Mouse (Mus musculus) forebrain, postnatal 0 days (tissue): ENCODE data around the gene Psph. TPM values are rescaled to one million over a fixed set of nuclear protein-coding genes. Genes with fewer than 3 reads are reported as not detected.

Experiments used
- ATAC-seq: fragments of 200-750 bp; cut with Nextera tagmentation; 2 replicates; pipeline ENCODE4 v1.8.0; 2017; ENCODE audit warnings: mild to moderate bottlenecking, moderate library complexity
- DNase-seq: peaks from one replicate; pipeline ENCODE4 v3.0.0-alpha.2; 2015
- H3K27ac ChIP-seq: fragments of 300-500 bp; sonication (generic); 2 replicates; pipeline ENCODE4 v1.5.1; 2014; ENCODE audit warnings: low read depth, mild to moderate bottlenecking, antibody characterized with exemption, low read length, moderate library complexity, mixed read lengths
- H3K27me3 ChIP-seq: fragments of 300-500 bp; sonication (generic); 2 replicates; pipeline ENCODE4 v1.6.1; 2014; ENCODE audit warnings: mild to moderate bottlenecking, low read length, mixed read lengths; ENCODE audit not compliant: insufficient read depth
- H3K36me3 ChIP-seq: fragments of 300-500 bp; sonication (generic); 2 replicates; pipeline ENCODE4 v1.6.1; 2014; ENCODE audit warnings: mild to moderate bottlenecking, moderate library complexity; ENCODE audit not compliant: insufficient read depth
- H3K4me1 ChIP-seq: fragments of 300-500 bp; sonication (generic); 2 replicates; pipeline ENCODE4 v1.6.1; 2014; ENCODE audit warnings: antibody characterized with exemption; ENCODE audit not compliant: insufficient read depth
- H3K4me2 ChIP-seq: fragments of 300-500 bp; sonication (generic); 2 replicates; pipeline ENCODE4 v1.6.1; 2014; ENCODE audit warnings: low read depth, mild to moderate bottlenecking, moderate library complexity
- H3K4me3 ChIP-seq: fragments of 300-500 bp; sonication (generic); 2 replicates; pipeline ENCODE4 v1.5.1; 2014; ENCODE audit warnings: low read depth, low read length, mixed read lengths
- H3K9ac ChIP-seq: fragments of 300-500 bp; sonication (generic); 2 replicates; pipeline ENCODE4 v1.6.1; 2014; ENCODE audit warnings: mild to moderate bottlenecking
- H3K9me3 ChIP-seq: fragments of 300-500 bp; sonication (generic); 2 replicates; pipeline ENCODE4 v1.6.1; 2016; ENCODE audit warnings: low read length
- CTCF ChIP-seq: sonication (generic); IDR thresholded peaks from 2 replicates; pipeline ENCODE4 v1.5.1; 2016; ENCODE audit warnings: antibody characterized with exemption, control low read depth, low read depth
- whole genome bisulfite sequencing: fragments of 180-500 bp; shearing (Covaris S2); extraction: QIAGEN DNeasy Blood & Tissue Kit; methylation state at CpG from one replicate; pipeline ENCODE4 v1.1.7; 2014; 5-methylcytosine and 5-hydroxymethylcytosine counted together
- polyA plus RNA-seq: library from polyadenylated mRNA; unstranded; fragments of >200 nt; fragmentation: Nextera tagmentation; extraction: Ambion mirVana; gene quantifications from 2 replicates; pipeline ENCODE4 v1.2.1, GENCODE M21; 2015
- total RNA-seq: library from RNA; depleted of rRNA; stranded (reverse); fragments of >200 nt; gene quantifications from 2 replicates; pipeline ENCODE4 v1.2.3, GENCODE M21; 2014; rRNA removed

Gene Psph
- total and polyA plus RNA-seq, 2 experiments from 2014 or later = 37.9 to 46.3 TPM

DNA sequence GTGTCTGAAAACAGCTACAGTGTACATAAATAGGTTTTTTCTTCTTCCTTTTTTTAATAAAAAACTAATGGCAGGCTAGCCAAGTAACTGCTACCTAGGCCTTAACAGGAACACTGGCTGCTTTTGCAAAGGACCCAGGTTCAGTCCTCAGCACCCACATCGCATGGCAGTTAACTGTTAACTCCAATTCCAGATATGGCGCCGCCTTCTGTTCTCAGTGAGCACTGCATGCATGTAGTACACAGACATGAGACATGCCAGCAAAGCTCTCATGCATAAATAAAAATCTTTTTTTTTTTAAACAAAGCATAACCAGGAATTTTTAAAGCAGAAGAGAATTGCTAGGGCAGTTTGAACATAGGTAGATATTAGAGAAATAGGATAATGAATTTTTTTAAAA is 67.1 kb downstream of the Psph start:
- H3K27ac ChIP-seq = no peak overlapping the region
- 88% methylated on average over 3 of the region's 3 CpGs for WGBS
- no peaks in the 10 kb centered on the region for H3K4me1 ChIP-seq
- no peak for DNase-seq
- no peak overlapping the region for H3K9ac ChIP-seq
- no peak for ATAC-seq
- peak; percentile 23; the same call in 1 of the 2 replicates for TF ChIP-seq CTCF
- H3K4me2 ChIP-seq = no peak overlapping the region
- H3K9me3 ChIP-seq = no peaks in the 10 kb centered on the region
- no peaks in the 10 kb centered on the region for H3K27me3 ChIP-seq
- H3K36me3 ChIP-seq = peaks cover 23% of the 10 kb centered on the region
- no peak overlapping the region for H3K4me3 ChIP-seq

- Histone ChIP-seq H3K4me1 (no peaks in the 10 kb centered on the region), H3K27me3 (no peaks in the 10 kb centered on the region), H3K4me3 (no peak overlapping the region), H3K27ac (no peak overlapping the region), H3K36me3 (peaks cover 23% of the 10 kb centered on the region), H3K4me2 (no peak overlapping the region), H3K9ac (no peak overlapping the region), H3K9me3 (no peaks in the 10 kb centered on the region)
- ATAC-seq (no peak), DNase-seq (no peak)
- 85% methylated on average over 9 of the region's 9 CpGs for WGBS
- TF ChIP-seq CTCF = no peak
These were observed 70.2 kb downstream of the Psph start for GRCm38 (mm10) chr5:129717016-129717415.

Other genes with a start within 250 kb of the Psph start
- 27.4 and 30.9 TPM in 2 replicates for gene Mmp17, start 203.3 kb downstream of the Psph start, total RNA-seq
- 11.9 and 13.9 TPM in 2 replicates for gene Mmp17, start 203.3 kb downstream of the Psph start, polyA plus RNA-seq
- 4.3 and 5.8 TPM in 2 replicates for gene Zfp11, start 117.3 kb downstream of the Psph start, total RNA-seq
- 3.3 and 4.8 TPM in 2 replicates for gene Zfp11, start 117.3 kb downstream of the Psph start, polyA plus RNA-seq
- not detected in 2 replicates for gene Sept14, start 78.9 kb downstream of the Psph start, total RNA-seq
- gene Sept14, start 78.9 kb downstream of the Psph start, polyA plus RNA-seq = not detected in 2 replicates
- gene Mrps17, start 72.0 kb downstream of the Psph start, total RNA-seq = 131 and 146 TPM in 2 replicates
- gene Mrps17, start 72.0 kb downstream of the Psph start, polyA plus RNA-seq = 169 and 184 TPM in 2 replicates
- 71.7 and 83.2 TPM in 2 replicates for gene Nipsnap2, start 62.4 kb downstream of the Psph start, total RNA-seq
- 90.8 and 97.9 TPM in 2 replicates for gene Nipsnap2, start 62.4 kb downstream of the Psph start, polyA plus RNA-seq
- 16.6 and 29.9 TPM in 2 replicates for gene Sumf2, start 59.5 kb upstream of the Psph start, total RNA-seq
- gene Sumf2, start 59.5 kb upstream of the Psph start, polyA plus RNA-seq = 21.2 and 22.3 TPM in 2 replicates
- 905 and 1,053 TPM in 2 replicates for gene Chchd2, start 100.0 kb upstream of the Psph start, total RNA-seq
- 889 and 1,240 TPM in 2 replicates for gene Chchd2, start 100.0 kb upstream of the Psph start, polyA plus RNA-seq
- gene Zbed5, start 108.3 kb upstream of the Psph start, total RNA-seq = 21.2 and 23.6 TPM in 2 replicates
- 8.3 and 9.8 TPM in 2 replicates for gene Zbed5, start 108.3 kb upstream of the Psph start, polyA plus RNA-seq
- 1.2 and 1.4 TPM in 2 replicates for gene Phkg1, start 111.1 kb upstream of the Psph start, total RNA-seq
- 0.50 and 1.3 TPM in 2 replicates for gene Phkg1, start 111.1 kb upstream of the Psph start, polyA plus RNA-seq
- gene Nupr1l, start 121.1 kb upstream of the Psph start, total RNA-seq = 1.4 and 3.0 TPM in 2 replicates
- 5.5 and 5.6 TPM in 2 replicates for gene Nupr1l, start 121.1 kb upstream of the Psph start, polyA plus RNA-seq
- 43.5 and 52.8 TPM in 2 replicates for gene Vkorc1l1, start 154.5 kb upstream of the Psph start, total RNA-seq
- gene Vkorc1l1, start 154.5 kb upstream of the Psph start, polyA plus RNA-seq = 16.9 and 22.0 TPM in 2 replicates
- 17.2 and 19.9 TPM in 2 replicates for gene Gusb, start 215.6 kb upstream of the Psph start, total RNA-seq
- 27.7 and 29.3 TPM in 2 replicates for gene Gusb, start 215.6 kb upstream of the Psph start, polyA plus RNA-seq
- gene Asl, start 241.8 kb upstream of the Psph start, total RNA-seq = 28.7 and 33.2 TPM in 2 replicates
- gene Asl, start 241.8 kb upstream of the Psph start, polyA plus RNA-seq = 32.5 and 39.3 TPM in 2 replicates
- gene Crcp, start 241.8 kb upstream of the Psph start, total RNA-seq = 63.2 and 69.1 TPM in 2 replicates
- 87.1 and 91.2 TPM in 2 replicates for gene Crcp, start 241.8 kb upstream of the Psph start, polyA plus RNA-seq